Mouse (Mus musculus): Measurements from ENCODE around the gene Oser1. TPM values are rescaled to one million over a fixed set of nuclear protein-coding genes. Genes with fewer than 3 reads are reported as not detected.

Oser1 gene
- total and polyA plus RNA-seq, 3 experiments: 43.8 to 53.9 TPM; not detected in 1

- H3K27me3 ChIP-seq (ENCODE audit: control insufficient read depth in 1 of 2, insufficient read depth in 2 of 2, low read length in 2 of 2): peaks cover 7 to 16% of the 10 kb centered on the region in 2 experiments; a peak in 3 of 4 replicates
These were observed 15.0 kb upstream of the Oser1 start for GRCm38 (mm10) chr2:163439488-163439887.

GRCm38 (mm10) chr2:163438619-163439451 is 14.3 kb upstream of the Oser1 start:
- Histone ChIP-seq H3K27me3 (ENCODE audit: control insufficient read depth in 1 of 2, insufficient read depth in 2 of 2, low read length in 2 of 2) (peaks cover 7 to 10% of the 10 kb centered on the region in 2 experiments; a peak in 3 of 4 replicates), H3K4me1 (ENCODE audit: control insufficient read depth in 1 of 2, insufficient read depth in 2 of 2, low read length in 2 of 2) (0 out of 4 replicates have a peak, but pooled peaks cover 0 to 3% of the 10 kb centered on the region in 2 experiments), H3K79me2 (ENCODE audit: control insufficient read depth, insufficient read depth, low read length, poor library complexity) (no peaks in the 10 kb centered on the region), H3K4me3 (ENCODE audit: control insufficient read depth in 1 of 2, insufficient read depth in 1 of 2, low read depth in 2 of 2, low read length in 2 of 2) (no peak overlapping the region), H3K36me3 (ENCODE audit: control insufficient read depth in 1 of 2, insufficient read depth in 2 of 2, low read length in 2 of 2) (no peaks in the 10 kb centered on the region), H3K27ac (ENCODE audit: control insufficient read depth, low read depth, low read length) (no peak overlapping the region), H3K9ac (ENCODE audit: control insufficient read depth, low read depth, low read length, poor library complexity, severe bottlenecking) (no peak overlapping the region), H3K9me3 (replicated peaks; ENCODE audit: insufficient read depth, low read length) (no peaks in the 10 kb centered on the region)
- TF ChIP-seq SIN3A (IDR thresholded peaks at IDR 0.05; ENCODE audit: low read length) (no peak), JUND (IDR thresholded peaks at IDR 0.05; ENCODE audit: low read depth, low read length) (no peak), E2F4 (IDR thresholded peaks at IDR 0.05; ENCODE audit: borderline replicate concordance, low read depth, low read length) (no peak), ZMIZ1 (IDR thresholded peaks at IDR 0.05; ENCODE audit: low read depth, low read length) (no peak), ZC3H11A (IDR thresholded peaks at IDR 0.05; ENCODE audit: low read depth, low read length) (no peak), MAX (IDR thresholded peaks at IDR 0.05; ENCODE audit: low read length) (no peak), MXI1 (IDR thresholded peaks at IDR 0.05; ENCODE audit: low read depth, low read length) (no peak), HCFC1 (IDR thresholded peaks at IDR 0.05; ENCODE audit: low read depth, low read length) (no peak), CTCF (IDR thresholded peaks at IDR 0.05 in 2 of 3, conservative IDR thresholded peaks at IDR 0.05 in 1 of 3; ENCODE audit: control insufficient read depth in 1 of 3, insufficient read depth in 1 of 3, low read depth in 2 of 3, low read length in 3 of 3, poor library complexity in 1 of 3, severe bottlenecking in 1 of 3) (no peak), ELF1 (IDR thresholded peaks at IDR 0.05; ENCODE audit: low read depth, low read length) (no peak), EP300 (IDR thresholded peaks at IDR 0.05; ENCODE audit: low read depth in 1 of 2, low read length in 2 of 2) (no peak), USF2 (IDR thresholded peaks at IDR 0.05; ENCODE audit: borderline replicate concordance in 1 of 2, insufficient read depth in 1 of 2, low read depth in 1 of 2, low read length in 2 of 2) (no peak), TCF12 (IDR thresholded peaks at IDR 0.05; ENCODE audit: low read depth, low read length) (no peak), TBP (IDR thresholded peaks at IDR 0.05; ENCODE audit: low read depth, low read length) (no peak), SMC3 (IDR thresholded peaks at IDR 0.05; ENCODE audit: low read depth, low read length) (no peak), MEF2A (IDR thresholded peaks at IDR 0.05; ENCODE audit: extremely low read depth, insufficient replicate concordance, low read depth, low read length, poor library complexity, severe bottlenecking) (no peak), MYB (IDR thresholded peaks at IDR 0.05; ENCODE audit: low read depth, low read length) (no peak), ZNF384 (IDR thresholded peaks at IDR 0.05; ENCODE audit: low read depth, low read length) (no peak), NELFE (IDR thresholded peaks at IDR 0.05; ENCODE audit: low read depth, low read length) (no peak), CHD2 (IDR thresholded peaks at IDR 0.05; ENCODE audit: low read length) (no peak)
- peak; percentile 57 for DNase-seq (ENCODE audit: low read depth, low spot score)

More at GRCm38 (mm10) chr2:163439488-163439887, 15.0 kb upstream of the Oser1 start:
- no peaks in the 10 kb centered on the region for H3K4me1 ChIP-seq (ENCODE audit: control insufficient read depth in 1 of 2, insufficient read depth in 2 of 2, low read length in 2 of 2)
- no peak overlapping the region for H3K27ac ChIP-seq (ENCODE audit: control insufficient read depth, low read depth, low read length)
- H3K9ac ChIP-seq (ENCODE audit: control insufficient read depth, low read depth, low read length, poor library complexity, severe bottlenecking): no peak overlapping the region
- H3K79me2 ChIP-seq (ENCODE audit: control insufficient read depth, insufficient read depth, low read length, poor library complexity): no peaks in the 10 kb centered on the region
- no peaks in the 10 kb centered on the region for H3K36me3 ChIP-seq (ENCODE audit: control insufficient read depth in 1 of 2, insufficient read depth in 2 of 2, low read length in 2 of 2)
- no peak for TF ChIP-seq ETS1 (IDR thresholded peaks at IDR 0.05; ENCODE audit: low read depth, low read length)
- no peak for TF ChIP-seq USF2 (IDR thresholded peaks at IDR 0.05; ENCODE audit: borderline replicate concordance in 1 of 2, insufficient read depth in 1 of 2, low read depth in 1 of 2, low read length in 2 of 2)
- no peak for TF ChIP-seq NRF1 (IDR thresholded peaks at IDR 0.05; ENCODE audit: insufficient read depth, low read depth, low read length, poor library complexity, severe bottlenecking)
- TF ChIP-seq ZMIZ1 (IDR thresholded peaks at IDR 0.05; ENCODE audit: low read depth, low read length): no peak
- no peak for TF ChIP-seq RCOR1 (IDR thresholded peaks at IDR 0.05; ENCODE audit: low read depth, low read length)
- no peaks in the 10 kb centered on the region for H3K9me3 ChIP-seq (replicated peaks; ENCODE audit: insufficient read depth, low read length)
- no peak overlapping the region for H3K4me3 ChIP-seq (ENCODE audit: control insufficient read depth in 1 of 2, insufficient read depth in 1 of 2, low read depth in 2 of 2, low read length in 2 of 2)
- DNase-seq (ENCODE audit: low read depth, low spot score): no peak

Measured in MEL (cell line).